Mouse (Mus musculus) liver, postnatal 0 days (tissue): Measurements from ENCODE around the gene Gm37240. TPM values are rescaled to one million over a fixed set of nuclear protein-coding genes. Genes with fewer than 3 reads are reported as not detected.

Experiments used
- ATAC-seq: fragments of 200-750 bp; cut with Nextera tagmentation; 2 replicates; pipeline ENCODE4 v1.8.0; 2017; ENCODE audit warnings: mild to moderate bottlenecking, moderate library complexity
- DNase-seq: peaks from one replicate; pipeline ENCODE4 v3.0.0-alpha.2; 2016
- H3K27ac ChIP-seq: fragments of 300-500 bp; sonication (generic); 2 replicates; pipeline ENCODE4 v1.5.1; 2014; ENCODE audit warnings: antibody characterized with exemption, moderate library complexity, mild to moderate bottlenecking, low read depth
- H3K27me3 ChIP-seq: fragments of 300-500 bp; sonication (generic); 2 replicates; pipeline ENCODE4 v1.6.1; 2014; ENCODE audit warnings: low read length, control low read depth, mixed read lengths; ENCODE audit not compliant: insufficient read depth
- H3K36me3 ChIP-seq: fragments of 300-500 bp; sonication (generic); replicated peaks from 2 replicates; pipeline ENCODE4 v1.6.1; 2014; ENCODE audit warnings: mild to moderate bottlenecking, control low read depth, low read length, moderate library complexity, mixed read lengths; ENCODE audit not compliant: insufficient read depth
- H3K4me1 ChIP-seq: fragments of 300-500 bp; sonication (generic); 2 replicates; pipeline ENCODE4 v1.6.1; 2014; ENCODE audit warnings: antibody characterized with exemption, mild to moderate bottlenecking, control low read depth; ENCODE audit not compliant: insufficient read depth
- H3K4me2 ChIP-seq: fragments of 300-500 bp; sonication (generic); 2 replicates; pipeline ENCODE4 v1.6.1; 2014; ENCODE audit warnings: low read depth, mild to moderate bottlenecking, low read length, moderate library complexity, mixed read lengths
- H3K4me3 ChIP-seq: fragments of 300-500 bp; sonication (generic); 2 replicates; pipeline ENCODE4 v1.5.1; 2014; ENCODE audit warnings: low read depth, low read length
- H3K9ac ChIP-seq: fragments of 300-500 bp; sonication (generic); replicated peaks from 2 replicates; pipeline ENCODE4 v1.6.1; 2014; ENCODE audit warnings: mild to moderate bottlenecking, moderate library complexity
- H3K9me3 ChIP-seq: fragments of 300-500 bp; sonication (generic); 2 replicates; pipeline ENCODE4 v1.6.1; 2016; ENCODE audit warnings: mild to moderate bottlenecking, control low read depth, low read length, mixed read lengths
- CTCF ChIP-seq: sonication (generic); IDR thresholded peaks from 2 replicates; pipeline ENCODE4 v1.5.1; 2016; ENCODE audit warnings: antibody characterized with exemption, low read depth
- EP300 ChIP-seq: IDR thresholded peaks from 2 replicates; pipeline ENCODE4 v1.6.1; 2016; ENCODE audit warnings: antibody characterized with exemption, low read depth, mild to moderate bottlenecking
- WGBS: fragments of 180-500 bp; shearing (Covaris S2); extraction: QIAGEN DNeasy Blood & Tissue Kit; methylation state at CpG from one replicate; pipeline ENCODE4 v1.1.7; 2014; ENCODE audit not compliant: insufficient replicate concordance; 5-methylcytosine and 5-hydroxymethylcytosine counted together
- polyA plus RNA-seq: library from polyadenylated mRNA; unstranded; fragments of >200 nt; fragmentation: Nextera tagmentation; extraction: Ambion mirVana; gene quantifications from 2 replicates; pipeline ENCODE4 v1.2.1, GENCODE M21; 2015

Gm37240 gene
- polyA plus RNA-seq, 1 experiment from 2014 or later, result 0.72 TPM

DNA sequence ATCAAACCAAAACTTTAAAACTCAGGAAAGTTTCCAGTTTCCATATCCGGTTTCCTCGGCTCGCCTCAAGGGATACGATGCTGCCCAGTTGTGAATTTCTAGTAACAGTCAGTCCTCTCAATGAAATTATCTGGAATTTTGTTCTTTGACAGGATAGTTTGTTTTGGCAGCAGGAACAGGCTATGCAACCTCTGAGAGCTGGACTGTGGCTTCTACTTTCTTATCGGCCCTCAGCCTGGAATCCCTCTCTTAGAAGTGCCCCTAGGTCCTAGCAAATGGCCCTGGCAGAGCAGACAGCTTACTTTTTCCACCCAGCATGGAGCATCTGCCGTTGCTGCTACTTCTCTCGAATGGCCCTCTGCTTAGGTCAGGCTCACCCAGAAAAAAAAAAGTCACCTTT, 755.4 kb downstream of the Gm37240 start:
- DNase-seq, result no peak

DNA sequence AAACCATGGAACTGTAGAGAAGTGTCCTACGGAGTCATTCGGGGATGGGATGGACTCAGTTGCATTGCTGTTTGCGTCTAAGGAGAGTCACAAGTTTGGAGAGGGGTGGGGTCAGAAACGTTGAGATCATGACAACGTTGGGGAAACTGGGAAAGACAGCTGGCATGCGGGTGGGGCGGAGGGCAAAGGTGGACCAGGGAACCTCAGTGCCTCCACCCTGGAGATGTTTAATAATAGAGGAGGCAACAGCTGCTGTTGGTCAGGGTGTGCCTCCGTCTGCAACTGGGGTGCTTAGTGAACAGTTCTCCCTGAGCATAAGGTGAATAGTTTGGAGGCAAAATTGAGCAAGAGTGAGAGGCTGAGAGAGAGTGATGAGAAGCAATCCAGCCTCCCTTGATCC, 758.8 kb downstream of the Gm37240 start:
- WGBS, result 81% methylated on average over 8 of the region's 8 CpGs
- ATAC-seq (no peak), DNase-seq (no peak)
- Histone ChIP-seq H3K9ac (no peak overlapping the region), H3K4me1 (no peaks in the 10 kb centered on the region), H3K4me3 (no peak overlapping the region), H3K27me3 (no peaks in the 10 kb centered on the region), H3K4me2 (no peak overlapping the region), H3K9me3 (no peaks in the 10 kb centered on the region), H3K27ac (no peak overlapping the region), H3K36me3 (no peaks in the 10 kb centered on the region)
- no peak for TF ChIP-seq EP300
- no peak for TF ChIP-seq CTCF

More for the DNA sequence above, 755.4 kb downstream of the Gm37240 start:
- no peaks in the 10 kb centered on the region for H3K36me3 ChIP-seq
- H3K4me1 ChIP-seq, result no peaks in the 10 kb centered on the region
- no peak overlapping the region for H3K27ac ChIP-seq
- H3K9me3 ChIP-seq, result no peaks in the 10 kb centered on the region
- no peak overlapping the region for H3K4me2 ChIP-seq
- no peak overlapping the region for H3K4me3 ChIP-seq
- no peak overlapping the region for H3K9ac ChIP-seq
- ATAC-seq, result no peak
- 77% methylated on average over 7 of the region's 7 CpGs for WGBS
- H3K27me3 ChIP-seq, result no peaks in the 10 kb centered on the region
- TF ChIP-seq CTCF (no peak), EP300 (no peak)

DNA sequence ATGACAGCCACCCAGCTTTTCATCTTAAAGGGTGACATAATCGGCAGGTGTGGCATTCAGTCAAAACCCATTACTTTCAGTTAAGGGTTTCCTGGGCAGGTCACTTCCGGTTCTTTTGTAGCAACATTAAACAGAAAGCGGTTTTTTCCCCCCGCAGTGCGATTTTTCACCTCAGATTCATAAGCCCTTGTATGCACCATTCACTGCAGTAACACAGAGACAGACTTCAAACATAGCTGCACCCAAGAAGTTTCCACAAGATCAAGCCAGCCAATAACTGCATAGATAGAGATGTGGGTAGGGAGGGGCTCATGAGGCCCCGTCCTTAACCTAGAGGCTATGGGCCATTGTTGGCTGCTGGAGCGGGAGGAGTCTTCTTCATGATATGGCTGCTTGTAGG, 760.3 kb downstream of the Gm37240 start:
- DNase-seq (no peak), ATAC-seq (no peak)
- no peak for TF ChIP-seq EP300
- no peak for TF ChIP-seq CTCF
- Histone ChIP-seq H3K9ac (no peak overlapping the region), H3K4me1 (no peaks in the 10 kb centered on the region), H3K27me3 (no peaks in the 10 kb centered on the region), H3K36me3 (no peaks in the 10 kb centered on the region), H3K4me2 (no peak overlapping the region), H3K4me3 (no peak overlapping the region), H3K9me3 (no peaks in the 10 kb centered on the region), H3K27ac (no peak overlapping the region)
- WGBS, result 73% methylated on average over 7 of the region's 7 CpGs

DNA sequence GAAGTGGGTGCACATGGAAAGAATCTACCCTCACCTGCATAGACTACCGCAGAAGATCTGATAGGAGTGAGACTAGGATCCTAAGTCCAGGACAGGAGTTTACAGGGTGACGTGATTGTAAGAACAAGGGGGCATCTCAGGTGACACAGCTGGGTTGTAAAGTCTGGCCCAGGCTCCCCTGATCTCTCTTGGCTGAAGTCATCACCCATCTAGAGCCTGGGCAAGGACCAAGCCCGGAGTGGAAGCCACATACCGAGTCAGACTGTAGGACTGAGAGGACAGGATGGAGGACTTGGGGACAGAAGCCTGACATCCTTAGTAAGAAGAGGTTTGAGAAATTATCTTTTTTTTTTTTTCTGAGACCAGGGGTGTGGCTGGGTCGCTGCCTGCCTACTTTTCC, 761.8 kb downstream of the Gm37240 start:
- H3K4me2 ChIP-seq, result no peak overlapping the region
- WGBS, result 75% methylated on average over 5 of the region's 5 CpGs
- TF ChIP-seq EP300, result no peak
- no peak for TF ChIP-seq CTCF
- DNase-seq (no peak), ATAC-seq (no peak)
- H3K4me1 ChIP-seq, result no peaks in the 10 kb centered on the region
- H3K36me3 ChIP-seq, result no peaks in the 10 kb centered on the region
- H3K27ac ChIP-seq, result no peak overlapping the region
- no peaks in the 10 kb centered on the region for H3K9me3 ChIP-seq
- no peak overlapping the region for H3K4me3 ChIP-seq
- no peaks in the 10 kb centered on the region for H3K27me3 ChIP-seq
- H3K9ac ChIP-seq, result no peak overlapping the region

GRCm38 (mm10) chr3:85124924-85125323, 762.4 kb downstream of the Gm37240 start:
- no peak for ATAC-seq
- TF ChIP-seq CTCF, result no peak
- no peak for TF ChIP-seq EP300
- 81% methylated on average over 6 of the region's 6 CpGs for WGBS

DNA sequence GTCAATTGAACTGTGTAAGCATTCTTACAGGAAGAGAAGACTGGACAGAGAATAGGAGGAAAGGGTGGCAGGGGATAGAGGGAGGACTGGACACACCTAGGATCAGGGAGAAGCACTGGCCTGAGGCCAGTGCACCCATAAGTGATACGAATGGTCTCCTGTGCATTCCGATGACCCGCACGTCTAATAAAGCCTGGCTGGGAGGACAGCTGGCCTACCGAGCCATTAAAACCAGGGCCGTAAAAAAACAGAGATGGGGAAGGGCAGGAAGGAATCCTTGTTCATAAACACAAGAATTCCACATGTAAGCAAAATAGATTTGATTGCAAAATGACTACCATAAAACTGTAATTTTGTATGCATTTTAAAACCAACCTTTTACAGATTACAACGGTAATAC, 762.9 kb downstream of the Gm37240 start:
- H3K4me1 ChIP-seq, result no peaks in the 10 kb centered on the region
- 73% methylated on average over 7 of the region's 7 CpGs for WGBS

More at GRCm38 (mm10) chr3:85124924-85125323, 762.4 kb downstream of the Gm37240 start:
- Histone ChIP-seq H3K9me3 (no peaks in the 10 kb centered on the region), H3K9ac (no peak overlapping the region), H3K27me3 (no peaks in the 10 kb centered on the region), H3K27ac (no peak overlapping the region), H3K4me1 (no peaks in the 10 kb centered on the region), H3K4me3 (no peak overlapping the region), H3K36me3 (no peaks in the 10 kb centered on the region), H3K4me2 (no peak overlapping the region)
- no peak for DNase-seq

DNA sequence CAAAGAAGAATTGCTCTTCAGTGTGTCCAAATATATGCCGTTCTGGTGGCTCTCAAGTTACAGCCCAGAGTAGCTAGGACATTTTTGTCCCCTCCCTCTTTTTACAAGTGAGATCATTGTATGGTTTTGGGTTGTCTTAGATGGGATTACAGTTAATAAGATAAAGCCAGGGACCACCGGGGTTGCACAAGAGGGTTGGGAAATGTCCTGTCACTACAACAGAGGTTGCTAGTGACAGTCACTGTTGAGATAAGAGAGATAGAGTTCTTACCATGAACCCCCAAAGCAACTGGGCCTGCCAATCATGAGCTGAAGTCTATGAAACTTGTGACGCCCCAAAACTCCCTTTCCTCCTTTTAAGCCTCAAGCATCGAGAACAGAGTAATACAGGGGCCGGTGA, 769.6 kb downstream of the Gm37240 start:
- no peak for DNase-seq
- TF ChIP-seq EP300, result no peak
- TF ChIP-seq CTCF, result no peak
- no peaks in the 10 kb centered on the region for H3K27me3 ChIP-seq
- 59% methylated on average over 5 of the region's 5 CpGs for WGBS
- H3K9me3 ChIP-seq, result no peaks in the 10 kb centered on the region
- no peak overlapping the region for H3K4me3 ChIP-seq
- no peak overlapping the region for H3K9ac ChIP-seq
- H3K4me1 ChIP-seq, result no peaks in the 10 kb centered on the region
- no peaks in the 10 kb centered on the region for H3K36me3 ChIP-seq
- no peak overlapping the region for H3K27ac ChIP-seq
- no peak overlapping the region for H3K4me2 ChIP-seq
- ATAC-seq, result no peak

More for the DNA sequence above, 762.9 kb downstream of the Gm37240 start:
- Histone ChIP-seq H3K4me3 (no peak overlapping the region), H3K27ac (no peak overlapping the region), H3K9me3 (no peaks in the 10 kb centered on the region), H3K36me3 (no peaks in the 10 kb centered on the region), H3K4me2 (no peak overlapping the region), H3K27me3 (no peaks in the 10 kb centered on the region), H3K9ac (no peak overlapping the region)
- no peak for TF ChIP-seq CTCF
- no peak for TF ChIP-seq EP300
- ATAC-seq, result no peak
- DNase-seq, result no peak
